Mouse (Mus musculus): ENCODE measurements at regions not wholly inside any gene's neighbourhood (a gene's known extent, or its start where the extent isn't known, plus 50 kb on each side); places are given as distances from the start of the nearest gene placed in this dataset.
"Not testable (repeated sequence)": the region's sequence is repeated elsewhere in the genome, so short reads cannot be mapped to it uniquely, and the experiment has no call there.

DNA sequence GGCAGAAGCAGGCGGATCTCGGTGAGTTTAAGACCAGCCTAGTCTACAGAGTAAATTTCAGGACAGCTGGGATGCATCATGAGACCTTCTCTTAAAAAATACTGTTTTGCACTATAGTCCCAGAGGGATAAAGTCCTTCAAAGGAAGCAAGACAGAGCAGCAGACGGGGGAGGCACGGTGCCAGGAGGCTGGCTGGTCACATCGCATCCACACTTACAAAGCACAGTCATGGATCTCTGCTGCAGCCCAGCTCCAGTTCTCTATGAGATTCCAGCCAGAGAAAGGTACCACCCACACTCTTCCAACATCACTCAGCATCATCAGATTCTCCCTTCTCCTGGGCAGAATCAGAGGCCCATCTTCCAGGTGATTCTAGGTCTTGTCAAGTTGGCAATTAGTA lies 144.5 kb upstream of the Bcor start:
- WGBS = 83% methylated on average over 5 of the region's 5 CpGs
- Histone ChIP-seq H3K27ac (ENCODE audit: control insufficient read depth, insufficient read depth, low read length) (no peak overlapping the region), H3K36me3 (ENCODE audit: control insufficient read depth, insufficient read depth, low read length) (no peaks in the 10 kb centered on the region), H3K27me3 (ENCODE audit: control insufficient read depth, insufficient read depth, low read length) (no peaks in the 10 kb centered on the region), H3K4me1 (replicated peaks; ENCODE audit: control insufficient read depth, insufficient read depth, low read length) (no peaks in the 10 kb centered on the region; the same call in 1 of the 2 replicates), H3K4me3 (ENCODE audit: control insufficient read depth, insufficient read depth, low read length) (no peak overlapping the region)
- no peak for DNase-seq
- TF ChIP-seq POLR2A (IDR thresholded peaks at IDR 0.05; ENCODE audit: control insufficient read depth, extremely low read depth, insufficient read depth, low read length, poor library complexity) (no peak), CTCF (IDR thresholded peaks at IDR 0.05; ENCODE audit: borderline replicate concordance, control insufficient read depth, extremely low read depth, insufficient read depth, low read length, poor library complexity) (no peak)

GRCm38 (mm10) chrX:12306940-12307339 lies 146.8 kb upstream of the Bcor start:
- Histone ChIP-seq H3K27ac (ENCODE audit: control insufficient read depth, insufficient read depth, low read length) (no peak overlapping the region), H3K4me3 (ENCODE audit: control insufficient read depth, insufficient read depth, low read length) (no peak overlapping the region), H3K4me1 (replicated peaks; ENCODE audit: control insufficient read depth, insufficient read depth, low read length) (no peaks in the 10 kb centered on the region; the same call in 1 of the 2 replicates), H3K27me3 (ENCODE audit: control insufficient read depth, insufficient read depth, low read length) (no peaks in the 10 kb centered on the region), H3K36me3 (ENCODE audit: control insufficient read depth, insufficient read depth, low read length) (no peaks in the 10 kb centered on the region)
- no peak for DNase-seq
- TF ChIP-seq CTCF (IDR thresholded peaks at IDR 0.05; ENCODE audit: borderline replicate concordance, control insufficient read depth, extremely low read depth, insufficient read depth, low read length, poor library complexity) (no peak), POLR2A (IDR thresholded peaks at IDR 0.05; ENCODE audit: control insufficient read depth, extremely low read depth, insufficient read depth, low read length, poor library complexity) (no peak)
- WGBS = 93% methylated on average over 3 of the region's 3 CpGs

DNA sequence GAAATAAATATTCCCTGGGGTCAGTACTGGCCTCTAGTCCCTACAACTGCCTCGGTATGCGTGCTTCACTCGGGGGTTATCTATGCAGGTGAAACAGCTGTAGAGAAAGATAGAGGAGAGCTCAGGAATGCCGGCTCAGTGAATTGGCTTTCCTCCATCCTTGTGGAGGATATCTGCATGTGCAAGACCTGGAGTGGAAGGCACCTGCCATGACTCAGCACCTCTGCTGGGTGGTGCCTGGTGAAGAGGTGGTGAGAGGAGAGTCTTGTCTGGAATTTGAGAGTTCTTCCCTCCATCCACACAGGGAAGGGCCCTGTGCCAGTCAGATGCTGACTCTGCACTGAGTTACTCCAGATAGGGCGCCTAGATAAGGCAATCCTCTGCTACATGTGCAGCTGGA lies 152.4 kb upstream of the Bcor start:
- no peak overlapping the region for H3K27ac ChIP-seq (ENCODE audit: control insufficient read depth, insufficient read depth, low read length)
- DNase-seq = peak; percentile 1

GRCm38 (mm10) chrX:12315658-12316057 lies 155.5 kb upstream of the Bcor start:
- Histone ChIP-seq H3K36me3 (ENCODE audit: control insufficient read depth, insufficient read depth, low read length) (no peaks in the 10 kb centered on the region), H3K4me1 (replicated peaks; ENCODE audit: control insufficient read depth, insufficient read depth, low read length) (peaks cover 3% of the 10 kb centered on the region), H3K27me3 (ENCODE audit: control insufficient read depth, insufficient read depth, low read length) (no peaks in the 10 kb centered on the region), H3K4me3 (ENCODE audit: control insufficient read depth, insufficient read depth, low read length) (no peak overlapping the region), H3K27ac (ENCODE audit: control insufficient read depth, insufficient read depth, low read length) (no peak overlapping the region)
- no peak for TF ChIP-seq POLR2A (IDR thresholded peaks at IDR 0.05; ENCODE audit: control insufficient read depth, extremely low read depth, insufficient read depth, low read length, poor library complexity)
- TF ChIP-seq CTCF (IDR thresholded peaks at IDR 0.05; ENCODE audit: borderline replicate concordance, control insufficient read depth, extremely low read depth, insufficient read depth, low read length, poor library complexity) = no peak
- WGBS = 96% methylated on average over 3 of the region's 3 CpGs
- DNase-seq = no peak

More for the DNA sequence above, 152.4 kb upstream of the Bcor start:
- no peaks in the 10 kb centered on the region for H3K27me3 ChIP-seq (ENCODE audit: control insufficient read depth, insufficient read depth, low read length)
- H3K4me3 ChIP-seq (ENCODE audit: control insufficient read depth, insufficient read depth, low read length) = no peak overlapping the region
- no peaks in the 10 kb centered on the region for H3K36me3 ChIP-seq (ENCODE audit: control insufficient read depth, insufficient read depth, low read length)
- WGBS = 68% methylated on average over 5 of the region's 5 CpGs
- H3K4me1 ChIP-seq (replicated peaks; ENCODE audit: control insufficient read depth, insufficient read depth, low read length) = no peaks in the 10 kb centered on the region; the same call in 1 of the 2 replicates
- no peak for TF ChIP-seq POLR2A (IDR thresholded peaks at IDR 0.05; ENCODE audit: control insufficient read depth, extremely low read depth, insufficient read depth, low read length, poor library complexity)
- no peak for TF ChIP-seq CTCF (IDR thresholded peaks at IDR 0.05; ENCODE audit: borderline replicate concordance, control insufficient read depth, extremely low read depth, insufficient read depth, low read length, poor library complexity)

- 100% methylated on average over 2 of the region's 2 CpGs for WGBS
- not testable (repeated sequence) for H3K4me3 ChIP-seq (ENCODE audit: control insufficient read depth, insufficient read depth, low read length); H3K27me3 ChIP-seq (ENCODE audit: control insufficient read depth, insufficient read depth, low read length); DNase-seq; H3K27ac ChIP-seq (ENCODE audit: control insufficient read depth, insufficient read depth, low read length); H3K4me1 ChIP-seq (replicated peaks; ENCODE audit: control insufficient read depth, insufficient read depth, low read length); H3K36me3 ChIP-seq (ENCODE audit: control insufficient read depth, insufficient read depth, low read length)
Observed at GRCm38 (mm10) chrX:12317488-12317887, 157.3 kb upstream of the Bcor start.

GRCm38 (mm10) chrX:12318848-12319651 lies 158.9 kb upstream of the Bcor start:
- Histone ChIP-seq H3K4me1 (replicated peaks; ENCODE audit: control insufficient read depth, insufficient read depth, low read length) (peaks cover 3% of the 10 kb centered on the region), H3K27ac (ENCODE audit: control insufficient read depth, insufficient read depth, low read length) (no peak overlapping the region), H3K27me3 (ENCODE audit: control insufficient read depth, insufficient read depth, low read length) (no peaks in the 10 kb centered on the region), H3K4me3 (ENCODE audit: control insufficient read depth, insufficient read depth, low read length) (no peak overlapping the region), H3K36me3 (ENCODE audit: control insufficient read depth, insufficient read depth, low read length) (no peaks in the 10 kb centered on the region)
- WGBS = 13% methylated on average over 4 of the region's 4 CpGs
- TF ChIP-seq CTCF (IDR thresholded peaks at IDR 0.05; ENCODE audit: borderline replicate concordance, control insufficient read depth, extremely low read depth, insufficient read depth, low read length, poor library complexity) (no peak), POLR2A (IDR thresholded peaks at IDR 0.05; ENCODE audit: control insufficient read depth, extremely low read depth, insufficient read depth, low read length, poor library complexity) (no peak)
- peak; percentile 5 for DNase-seq

DNA sequence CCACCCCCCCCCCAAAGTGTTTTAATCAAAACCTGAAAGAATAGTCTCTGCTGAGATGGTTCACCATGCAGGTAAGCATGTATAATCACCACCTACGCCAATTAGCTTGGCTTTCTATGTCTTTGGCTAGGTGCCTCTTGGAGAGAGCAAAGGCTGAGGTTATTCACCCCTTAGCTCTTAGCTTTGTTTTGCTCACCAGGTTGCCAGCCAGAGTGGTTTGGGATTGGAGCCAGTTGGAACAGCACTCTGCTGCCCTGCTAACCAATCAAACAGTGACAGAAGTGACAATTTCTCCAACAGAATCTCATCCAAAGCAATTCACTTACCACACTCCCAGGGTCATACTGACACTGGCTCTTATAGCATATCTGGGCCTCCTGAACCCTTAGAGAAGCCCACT lies 162.3 kb upstream of the Bcor start:
- Histone ChIP-seq H3K4me3 (ENCODE audit: control insufficient read depth, insufficient read depth, low read length) (no peak overlapping the region), H3K36me3 (ENCODE audit: control insufficient read depth, insufficient read depth, low read length) (no peaks in the 10 kb centered on the region), H3K27ac (ENCODE audit: control insufficient read depth, insufficient read depth, low read length) (no peak overlapping the region), H3K27me3 (ENCODE audit: control insufficient read depth, insufficient read depth, low read length) (no peaks in the 10 kb centered on the region), H3K4me1 (replicated peaks; ENCODE audit: control insufficient read depth, insufficient read depth, low read length) (peaks cover 3% of the 10 kb centered on the region)
- no peak for DNase-seq
- 95% methylated on average over 1 of the region's 1 CpGs for WGBS
- TF ChIP-seq CTCF (IDR thresholded peaks at IDR 0.05; ENCODE audit: borderline replicate concordance, control insufficient read depth, extremely low read depth, insufficient read depth, low read length, poor library complexity) (no peak), POLR2A (IDR thresholded peaks at IDR 0.05; ENCODE audit: control insufficient read depth, extremely low read depth, insufficient read depth, low read length, poor library complexity) (no peak)

Data from thymus, adult 2 months (tissue).